Mouse (Mus musculus): ENCODE results near the gene Fam162b. TPM values are rescaled to one million over a fixed set of nuclear protein-coding genes. Genes with fewer than 3 reads are reported as not detected.

Fam162b gene
- not detected in 2 replicates for total RNA-seq (2014; rRNA removed)
- polyA plus RNA-seq (2015; fragmentation: Nextera tagmentation; extraction: Ambion mirVana) = 1.9 and 2.1 TPM in 2 replicates

DNA sequence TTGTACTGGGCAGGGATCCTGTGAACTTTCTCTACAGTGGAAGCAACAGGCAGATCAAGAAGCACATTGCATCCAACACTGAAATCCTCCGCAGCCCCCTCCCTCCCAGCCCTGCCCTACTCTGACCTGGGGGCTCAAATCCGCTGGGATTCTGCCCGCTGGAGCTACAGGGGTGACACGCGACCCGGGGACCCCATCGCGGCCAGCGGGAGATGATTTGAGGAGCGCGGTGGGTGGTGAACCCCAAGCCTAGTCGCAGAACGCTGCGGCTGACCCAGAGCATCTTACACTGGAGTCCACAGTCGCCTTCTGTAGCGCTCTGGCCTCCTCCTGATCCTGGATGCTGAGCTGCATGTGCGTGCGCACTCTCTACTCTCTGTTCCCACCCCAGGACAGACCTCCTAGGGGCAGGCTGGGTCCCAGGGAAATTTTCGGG, at the start of gene Fam162b:
TSS of gene Fam162b (minus strand) at position 379 of the 436 bp plus-strand sequence.
- Histone ChIP-seq H3K36me3 (ENCODE audit: insufficient read depth, low read length) (no peaks in the 10 kb centered on the region), H3K27me3 (ENCODE audit: insufficient read depth, low read length) (no peaks in the 10 kb centered on the region), H3K4me2 (ENCODE audit: low read depth, low read length) (peak within 1 kb of the TSS; percentile 52), H3K4me3 (ENCODE audit: low read length) (0 out of 2 replicates have a peak within 1 kb of the TSS, but pooled peaks have one; percentile 11), H3K9ac (replicated peaks; ENCODE audit: low read length) (no peak within 1 kb of the TSS), H3K4me1 (ENCODE audit: insufficient read depth, low read length) (no peaks in the 10 kb centered on the region), H3K27ac (no peak within 1 kb of the TSS), H3K9me3 (ENCODE audit: low read length) (no peaks in the 10 kb centered on the region)
- TF ChIP-seq CTCF (IDR thresholded peaks at IDR 0.05; ENCODE audit: low read depth) = no peak
- ATAC-seq (peak; percentile 47; the same call in 1 of the 2 replicates), DNase-seq (ENCODE audit: low spot score) (no peak)
- 7% methylated on average over 18 of the region's 19 CpGs for WGBS

- H3K4me2 ChIP-seq (ENCODE audit: low read depth, low read length) = no peak within 1 kb of the TSS
- TF ChIP-seq CTCF (IDR thresholded peaks at IDR 0.05; ENCODE audit: low read depth) = no peak
- DNase-seq (ENCODE audit: low spot score) = no peak
- no peaks in the 10 kb centered on the region for H3K36me3 ChIP-seq (ENCODE audit: insufficient read depth, low read length)
- WGBS = 40% methylated on average over 8 of the region's 8 CpGs
- no peaks in the 10 kb centered on the region for H3K4me1 ChIP-seq (ENCODE audit: insufficient read depth, low read length)
- H3K27me3 ChIP-seq (ENCODE audit: insufficient read depth, low read length) = no peaks in the 10 kb centered on the region
- H3K9ac ChIP-seq (replicated peaks; ENCODE audit: low read length) = no peak within 1 kb of the TSS
- no peak for ATAC-seq
- H3K9me3 ChIP-seq (ENCODE audit: low read length) = no peaks in the 10 kb centered on the region
- no peak within 1 kb of the TSS for H3K27ac ChIP-seq
- no peak within 1 kb of the TSS for H3K4me3 ChIP-seq (ENCODE audit: low read length)
Measured at GRCm38 (mm10) chr10:51631411-51632136, 41.3 kb upstream of the Fam162b start, which contains the start of gene Gprc6a. TSS of gene Gprc6a (minus strand) at chr10:51631461.

DNA sequence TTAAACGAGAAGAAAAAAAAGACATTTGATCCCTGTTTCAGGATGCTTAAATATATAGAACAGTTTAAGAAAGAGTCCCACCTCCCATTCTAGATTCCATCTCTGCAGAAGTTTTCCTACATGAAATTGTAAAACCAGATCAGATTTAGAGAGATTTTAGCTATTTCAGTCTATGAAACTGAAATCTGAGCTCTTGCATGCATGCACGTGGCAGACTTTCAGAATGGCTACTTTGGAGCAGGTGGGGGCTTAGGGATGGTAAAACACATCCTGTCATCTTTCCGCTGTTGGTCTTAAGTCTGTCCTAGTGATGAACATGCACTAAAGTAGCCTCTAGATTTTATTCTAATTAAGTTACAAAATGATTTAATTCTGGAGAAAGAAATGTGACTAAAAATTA, 30.9 kb upstream of the Fam162b start:
- no peaks in the 10 kb centered on the region for H3K27me3 ChIP-seq (ENCODE audit: insufficient read depth, low read length)
- WGBS = 92% methylated on average over 3 of the region's 3 CpGs

DNA sequence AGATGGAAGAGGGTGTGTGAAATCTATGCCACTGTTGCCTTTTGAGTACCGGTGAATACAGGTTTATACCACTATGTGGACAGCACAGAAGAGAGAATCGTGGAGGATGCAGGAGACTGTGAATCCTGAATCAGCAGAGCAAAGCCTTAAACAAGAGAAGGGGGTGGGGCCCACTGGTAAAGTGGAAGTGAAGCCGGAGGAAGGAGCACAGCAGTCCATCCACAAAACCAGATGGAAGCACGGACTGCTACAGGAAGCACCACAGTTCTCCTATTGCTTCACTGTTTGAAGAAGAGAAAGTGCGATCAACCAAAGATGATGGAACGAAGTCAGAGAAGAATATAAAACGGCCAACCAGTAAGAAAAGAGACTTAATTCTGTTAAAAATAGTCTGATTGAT, 29.8 kb upstream of the Fam162b start:
- H3K4me2 ChIP-seq (ENCODE audit: low read depth, low read length) = no peak overlapping the region
- TF ChIP-seq CTCF (IDR thresholded peaks at IDR 0.05; ENCODE audit: low read depth) = no peak
- WGBS = 59% methylated on average over 7 of the region's 7 CpGs
- DNase-seq (ENCODE audit: low spot score) = no peak
- no peaks in the 10 kb centered on the region for H3K9me3 ChIP-seq (ENCODE audit: low read length)
- H3K4me1 ChIP-seq (ENCODE audit: insufficient read depth, low read length) = no peaks in the 10 kb centered on the region
- no peaks in the 10 kb centered on the region for H3K27me3 ChIP-seq (ENCODE audit: insufficient read depth, low read length)
- no peak overlapping the region for H3K4me3 ChIP-seq (ENCODE audit: low read length)
- no peak overlapping the region for H3K27ac ChIP-seq
- H3K36me3 ChIP-seq (ENCODE audit: insufficient read depth, low read length) = no peaks in the 10 kb centered on the region
- H3K9ac ChIP-seq (replicated peaks; ENCODE audit: low read length) = no peak overlapping the region
- ATAC-seq = no peak

More for the DNA sequence above, 30.9 kb upstream of the Fam162b start:
- H3K4me3 ChIP-seq (ENCODE audit: low read length) = no peak overlapping the region
- TF ChIP-seq CTCF (IDR thresholded peaks at IDR 0.05; ENCODE audit: low read depth) = no peak
- H3K9ac ChIP-seq (replicated peaks; ENCODE audit: low read length) = no peak overlapping the region
- H3K4me1 ChIP-seq (ENCODE audit: insufficient read depth, low read length) = no peaks in the 10 kb centered on the region
- no peaks in the 10 kb centered on the region for H3K36me3 ChIP-seq (ENCODE audit: insufficient read depth, low read length)
- no peak for ATAC-seq
- no peak for DNase-seq (ENCODE audit: low spot score)
- no peak overlapping the region for H3K4me2 ChIP-seq (ENCODE audit: low read depth, low read length)
- no peaks in the 10 kb centered on the region for H3K9me3 ChIP-seq (ENCODE audit: low read length)
- H3K27ac ChIP-seq = no peak overlapping the region

DNA sequence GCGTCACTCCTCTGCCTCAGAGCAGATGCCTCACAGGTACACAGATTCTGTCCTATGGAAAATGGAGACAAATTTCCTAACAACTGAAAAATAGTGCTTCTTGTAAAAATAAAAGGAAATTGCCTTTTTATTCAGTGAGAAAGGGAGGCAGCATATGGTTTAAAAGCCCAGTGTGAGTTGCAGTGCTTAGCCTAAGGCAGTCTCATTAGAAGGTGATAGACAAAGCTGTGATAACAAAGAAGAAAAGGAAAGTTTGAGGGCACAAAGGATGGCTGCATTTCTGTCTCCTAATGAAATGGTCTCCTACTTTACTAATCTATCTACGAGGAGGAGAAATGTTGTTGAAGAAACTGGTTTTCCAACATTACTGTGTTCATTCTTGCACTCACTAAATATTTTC, 28.2 kb upstream of the Fam162b start:
- Histone ChIP-seq H3K9ac (replicated peaks; ENCODE audit: low read length) (no peak overlapping the region), H3K36me3 (ENCODE audit: insufficient read depth, low read length) (no peaks in the 10 kb centered on the region), H3K27me3 (ENCODE audit: insufficient read depth, low read length) (no peaks in the 10 kb centered on the region), H3K9me3 (ENCODE audit: low read length) (no peaks in the 10 kb centered on the region), H3K27ac (no peak overlapping the region), H3K4me2 (ENCODE audit: low read depth, low read length) (no peak overlapping the region), H3K4me3 (ENCODE audit: low read length) (no peak overlapping the region), H3K4me1 (ENCODE audit: insufficient read depth, low read length) (no peaks in the 10 kb centered on the region)
- DNase-seq (ENCODE audit: low spot score) = no peak
- no peak for ATAC-seq
- no peak for TF ChIP-seq CTCF (IDR thresholded peaks at IDR 0.05; ENCODE audit: low read depth)
- WGBS = 87% methylated on average over 2 of the region's 2 CpGs

GRCm38 (mm10) chr10:51614826-51615590, 24.7 kb upstream of the Fam162b start:
- no peak for DNase-seq (ENCODE audit: low spot score)
- H3K4me3 ChIP-seq (ENCODE audit: low read length) = no peak overlapping the region
- no peaks in the 10 kb centered on the region for H3K9me3 ChIP-seq (ENCODE audit: low read length)
- 71% methylated on average over 11 of the region's 11 CpGs for WGBS
- no peak for TF ChIP-seq CTCF (IDR thresholded peaks at IDR 0.05; ENCODE audit: low read depth)
- no peak overlapping the region for H3K4me2 ChIP-seq (ENCODE audit: low read depth, low read length)
- no peaks in the 10 kb centered on the region for H3K4me1 ChIP-seq (ENCODE audit: insufficient read depth, low read length)
- ATAC-seq = no peak
- H3K36me3 ChIP-seq (ENCODE audit: insufficient read depth, low read length) = no peaks in the 10 kb centered on the region
- H3K27ac ChIP-seq = no peak overlapping the region
- H3K27me3 ChIP-seq (ENCODE audit: insufficient read depth, low read length) = no peaks in the 10 kb centered on the region
- no peak overlapping the region for H3K9ac ChIP-seq (replicated peaks; ENCODE audit: low read length)
